Mouse (Mus musculus) C2C12 (cell line): ENCODE measurements around the gene Pdyn.

ENCODE experiments used
- CEBPB ChIP-seq: IDR thresholded peaks from one replicate; pipeline ENCODE4 v1.6.1; 2011; ENCODE audit warnings: low read depth, mild to moderate bottlenecking, control low read depth, moderate library complexity
- CTCF ChIP-seq: IDR thresholded peaks from one replicate; pipeline ENCODE4 v1.5.1; 2011; ENCODE audit not compliant: control insufficient read depth, insufficient read depth, insufficient read length
- MAX ChIP-seq: IDR thresholded peaks from one replicate; pipeline ENCODE4 v1.6.1; 2011; ENCODE audit warnings: mild to moderate bottlenecking, control low read depth

GRCm38 (mm10) chr2:129680236-129680635 is 19.4 kb downstream of the Pdyn start:
- no peak for TF ChIP-seq CTCF
- TF ChIP-seq MAX, result no peak
- no peak for TF ChIP-seq CEBPB
